Mouse (Mus musculus) bone marrow, adult 2 months (tissue): Measurements from ENCODE around the gene Grrp1. TPM values are rescaled to one million over a fixed set of nuclear protein-coding genes. Genes with fewer than 3 reads are reported as not detected.
A peak's percentile ranks its signal among the peaks of the same experiment; 100 is the strongest.

ENCODE experiments used
- H3K27ac ChIP-seq: fragments of 200-500 bp; 2 replicates; pipeline ENCODE4 v1.5.1; 2012; ENCODE audit warnings: low read depth, mild to moderate bottlenecking, control low read depth, inconsistent platforms, low read length; ENCODE audit not compliant: control insufficient read depth, poor library complexity, insufficient read depth
- H3K4me1 ChIP-seq: fragments of 200-500 bp; 2 replicates; pipeline ENCODE4 v1.6.1; 2011; ENCODE audit warnings: low read length; ENCODE audit not compliant: control insufficient read depth, insufficient read depth
- H3K4me3 ChIP-seq: fragments of 200-500 bp; replicated peaks from 2 replicates; pipeline ENCODE3; 2011; ENCODE audit warnings: mild to moderate bottlenecking, low read depth, low read length, control low read depth; ENCODE audit not compliant: control insufficient read depth
- CTCF ChIP-seq: fragments of 200-500 bp; IDR thresholded peaks from 2 replicates; pipeline ENCODE4 v1.5.1; 2011; ENCODE audit warnings: low read length, control low read depth; ENCODE audit not compliant: control insufficient read depth, insufficient read depth
- POLR2A ChIP-seq: fragments of 200-500 bp; IDR thresholded peaks from 2 replicates; pipeline ENCODE4 v1.6.1; 2011; ENCODE audit warnings: low read depth, mild to moderate bottlenecking, control low read depth, low read length, borderline replicate concordance; ENCODE audit not compliant: control insufficient read depth
- WGBS: fragments of 180-500 bp; shearing (Covaris S2); methylation state at CpG from one replicate; pipeline ENCODE4 v1.1.7; 2018; 5-methylcytosine and 5-hydroxymethylcytosine counted together
- polyA plus RNA-seq: library from polyadenylated mRNA; stranded (reverse); fragments of >200 nt; gene quantifications from 2 replicates; pipeline ENCODE4 v1.2.4, GENCODE M21; 2011; ENCODE audit warnings: low replicate concordance; ENCODE audit not compliant: missing spikeins, insufficient read depth, insufficient read length

Grrp1 gene
- polyA plus RNA-seq, 1 experiment: 7.5 TPM

GRCm38 (mm10) chr4:134293061-134293691 lies 39.3 kb upstream of the Grrp1 start:
- 67% methylated on average over 18 of the region's 18 CpGs for WGBS
- TF ChIP-seq CTCF: no peak
- no peak for TF ChIP-seq POLR2A
- H3K4me1 ChIP-seq: no peaks in the 10 kb centered on the region; the same call in 1 of the 2 replicates
- H3K4me3 ChIP-seq: no peak overlapping the region
- H3K27ac ChIP-seq: no peak overlapping the region

GRCm38 (mm10) chr4:134292067-134292466 lies 38.2 kb upstream of the Grrp1 start:
- WGBS: 16% methylated on average over 7 of the region's 7 CpGs
- no peaks in the 10 kb centered on the region; the same call in 1 of the 2 replicates for H3K4me1 ChIP-seq
- H3K4me3 ChIP-seq: no peak overlapping the region
- H3K27ac ChIP-seq: no peak overlapping the region
- TF ChIP-seq CTCF (peak; percentile 93), POLR2A (no peak)

DNA sequence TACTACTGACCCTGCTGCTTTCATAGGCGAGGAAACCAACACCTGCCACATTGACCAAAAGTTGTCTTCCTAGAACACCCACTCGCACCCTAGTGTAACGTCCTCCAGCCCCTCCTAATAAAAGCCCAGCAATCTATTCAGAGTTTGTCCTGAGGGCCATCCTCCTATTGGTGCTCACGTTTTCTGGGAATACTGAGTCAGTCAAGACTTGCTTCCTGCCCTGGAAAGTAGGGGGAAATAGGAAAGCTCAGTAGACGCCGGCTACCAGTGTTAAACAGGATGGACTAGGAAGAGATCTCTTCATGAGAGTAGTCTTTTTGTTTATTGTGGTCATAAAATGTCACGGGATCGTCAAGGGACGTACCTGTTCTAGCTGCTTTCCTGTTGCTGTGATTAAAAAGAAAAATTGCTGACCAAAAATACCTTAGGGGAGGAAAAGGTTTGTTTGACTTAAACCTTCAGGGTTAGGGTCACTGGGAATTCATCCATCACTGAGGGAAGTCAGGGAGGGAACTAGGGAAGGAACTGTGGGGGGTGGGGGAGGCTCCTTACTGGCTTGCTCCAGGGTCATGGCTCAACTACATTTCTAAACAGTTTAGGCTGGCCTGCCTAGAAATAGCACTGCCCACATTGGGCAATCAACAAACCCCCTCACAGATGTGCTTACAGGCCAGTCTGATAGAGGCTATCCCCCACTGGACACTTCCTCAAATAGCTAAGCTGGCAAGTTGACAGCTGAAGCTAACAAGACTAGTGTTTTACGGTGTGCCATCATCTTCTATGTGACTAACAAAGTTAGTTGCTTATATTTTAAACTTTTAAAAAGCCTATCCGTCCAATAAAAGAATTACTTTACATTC lies 34.7 kb upstream of the Grrp1 start:
- peaks cover 2% of the 10 kb centered on the region; the same call in 1 of the 2 replicates for H3K4me1 ChIP-seq
- WGBS: 28% methylated on average over 11 of the region's 11 CpGs
- TF ChIP-seq CTCF (no peak), POLR2A (no peak)
- peak overlapping the region; percentile 46 for H3K4me3 ChIP-seq
- H3K27ac ChIP-seq: peak overlapping the region; percentile 100; the same call in 1 of the 2 replicates

GRCm38 (mm10) chr4:134287575-134288025 lies 33.7 kb upstream of the Grrp1 start, which contains the start of gene Pdik1l:
Gene Pdik1l, minus strand, starts transcription at chr4:134287895.
- under 1% methylated on average over 43 of the region's 43 CpGs for WGBS
- TF ChIP-seq POLR2A: peak; percentile 73; the same call in 1 of the 2 replicates
- no peak for TF ChIP-seq CTCF
- peak within 1 kb of the TSS; percentile 100 for H3K27ac ChIP-seq
- H3K4me1 ChIP-seq: peaks cover 2% of the 10 kb centered on the region; the same call in 1 of the 2 replicates
- peak within 1 kb of the TSS; percentile 99 for H3K4me3 ChIP-seq

GRCm38 (mm10) chr4:134287168-134287564 lies 33.3 kb upstream of the Grrp1 start:
- Histone ChIP-seq H3K27ac (peak overlapping the region; percentile 100), H3K4me1 (peaks cover 2% of the 10 kb centered on the region; the same call in 1 of the 2 replicates), H3K4me3 (peak overlapping the region; percentile 99)
- TF ChIP-seq CTCF (no peak), POLR2A (peak; percentile 86; the same call in 1 of the 2 replicates)
- WGBS: under 1% methylated on average over 58 of the region's 59 CpGs

GRCm38 (mm10) chr4:134286226-134287167 lies 32.6 kb upstream of the Grrp1 start:
- under 1% methylated on average over 59 of the region's 59 CpGs for WGBS
- Histone ChIP-seq H3K27ac (peak overlapping the region; percentile 41), H3K4me3 (peak overlapping the region; percentile 98), H3K4me1 (peaks cover 2% of the 10 kb centered on the region; the same call in 1 of the 2 replicates)
- TF ChIP-seq POLR2A: no peak
- TF ChIP-seq CTCF: no peak

DNA sequence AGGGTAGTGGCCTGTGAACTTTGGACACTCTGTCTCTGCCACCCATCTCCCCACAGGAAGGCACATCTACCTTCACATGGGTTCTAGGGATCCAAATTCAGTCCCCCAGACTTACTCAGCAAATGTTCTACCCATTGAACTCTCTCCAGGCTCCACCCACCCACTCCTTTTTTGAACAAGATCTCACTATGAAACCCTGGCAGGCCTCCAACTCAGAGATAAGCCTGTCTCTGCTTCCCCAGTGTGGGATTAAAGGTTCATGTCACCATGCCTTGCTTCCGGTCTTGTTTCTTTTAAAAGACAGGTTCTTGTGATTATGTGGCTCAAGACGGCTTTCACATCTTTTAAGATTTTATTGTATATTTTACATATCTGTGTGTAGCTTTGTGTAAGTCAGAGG lies 31.0 kb upstream of the Grrp1 start:
- no peak overlapping the region for H3K27ac ChIP-seq
- TF ChIP-seq CTCF: no peak
- no peak for TF ChIP-seq POLR2A
- no peak overlapping the region for H3K4me3 ChIP-seq
- 60% methylated on average over 2 of the region's 2 CpGs for WGBS
- peaks cover 2% of the 10 kb centered on the region; the same call in 1 of the 2 replicates for H3K4me1 ChIP-seq
